Mouse (Mus musculus): Measurements from ENCODE around the gene Fto. TPM values are rescaled to one million over a fixed set of nuclear protein-coding genes. Genes with fewer than 3 reads are reported as not detected.
A peak's percentile ranks its signal among the peaks of the same experiment; 100 is the strongest.

Gene Fto
- total and polyA plus RNA-seq, 3 experiments = 8.4 to 43.2 (median 15.7) TPM

DNA sequence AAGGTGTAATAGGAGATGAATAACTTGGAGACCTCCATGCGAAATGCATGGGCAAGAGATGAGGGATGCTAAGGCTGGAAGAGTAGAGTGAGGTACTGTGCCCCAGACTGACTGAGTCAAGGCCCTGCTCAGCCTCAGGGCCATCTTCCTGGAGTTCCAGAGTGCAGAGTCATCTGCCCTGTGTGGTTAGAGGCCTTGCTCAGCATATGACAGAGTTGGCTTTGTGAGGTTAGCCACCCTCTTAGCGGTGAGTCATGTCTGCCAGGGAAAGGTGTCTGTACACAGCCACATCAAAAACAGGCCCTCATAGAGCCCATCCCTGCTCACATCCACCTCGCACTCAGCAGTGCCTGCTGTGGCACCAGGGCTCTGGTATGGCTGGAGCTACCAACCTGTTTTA is 232.2 kb downstream of the Fto start:
- Histone ChIP-seq H3K4me3 (replicated peaks in 1 of 3; ENCODE audit: low read depth in 2 of 3, low read length in 2 of 3, poor library complexity in 1 of 3) (no peak overlapping the region), H3K4me2 (ENCODE audit: insufficient read depth, low read depth, poor library complexity, severe bottlenecking) (no peak overlapping the region), H3K27ac (ENCODE audit: insufficient read depth, low read depth) (no peak overlapping the region), H3K79me2 (replicated peaks; ENCODE audit: control insufficient read depth, extremely low read depth, insufficient read depth, poor library complexity, severe bottlenecking) (no peaks in the 10 kb centered on the region), H3K9ac (ENCODE audit: insufficient read depth, low read depth) (no peak overlapping the region), H3K9me3 (replicated peaks; ENCODE audit: low read length) (no peaks in the 10 kb centered on the region), H3K4me1 (ENCODE audit: control insufficient read depth in 1 of 2, insufficient read depth in 2 of 2) (peaks cover 0 to 7% of the 10 kb centered on the region in 2 experiments; a peak in 2 of 4 replicates), H3K27me3 (replicated peaks) (no peaks in the 10 kb centered on the region), H3K36me3 (replicated peaks in 1 of 2; ENCODE audit: control insufficient read depth in 1 of 2, insufficient read depth in 1 of 2, low read length in 1 of 2) (peaks cover 0 to 24% of the 10 kb centered on the region in 2 experiments)
- dilution Hi-C loops (cut with MboI; ENCODE audit: extremely low pct_ligation_motif_present, extremely low pct_unique_long_range_greater_than_20kb, low sequenced_read_pairs) = no loop called here
- in situ Hi-C loops (cut with MboI; ENCODE audit: low pct_ligation_motif_present, low pct_unique_long_range_greater_than_20kb, low sequenced_read_pairs) = no loop called here
- TF ChIP-seq MXI1 (IDR thresholded peaks at IDR 0.05; ENCODE audit: low read depth, low read length) (no peak), RCOR1 (conservative IDR thresholded peaks at IDR 0.05; ENCODE audit: low read depth, low read length) (no peak), MAFK (IDR thresholded peaks at IDR 0.05; ENCODE audit: insufficient replicate concordance, low read length) (no peak), ZKSCAN1 (IDR thresholded peaks at IDR 0.05; ENCODE audit: borderline replicate concordance, low read depth, low read length) (no peak), HCFC1 (IDR thresholded peaks at IDR 0.05; ENCODE audit: low read depth, low read length) (no peak), CTCF (conservative IDR thresholded peaks at IDR 0.05 in 1 of 2, IDR thresholded peaks at IDR 0.05 in 1 of 2; ENCODE audit: low read depth in 2 of 2, low read length in 2 of 2) (no peak), SMC3 (IDR thresholded peaks at IDR 0.05; ENCODE audit: low read depth, low read length) (no peak), E2F4 (IDR thresholded peaks at IDR 0.05; ENCODE audit: insufficient replicate concordance, low read depth, low read length) (no peak), MYC (IDR thresholded peaks at IDR 0.05; ENCODE audit: low read depth, low read length) (no peak), ETS1 (conservative IDR thresholded peaks at IDR 0.05; ENCODE audit: low read depth, low read length) (no peak), USF2 (conservative IDR thresholded peaks at IDR 0.05; ENCODE audit: low read depth, low read length) (no peak), UBTF (IDR thresholded peaks at IDR 0.05; ENCODE audit: low read depth, low read length) (no peak), POLR2A (IDR thresholded peaks at IDR 0.05; ENCODE audit: low read depth, low read length) (no peak), JUND (conservative IDR thresholded peaks at IDR 0.05; ENCODE audit: low read depth, low read length) (no peak)
- DNase-seq (ENCODE audit: extremely low read depth) = peak; percentile 12

DNA sequence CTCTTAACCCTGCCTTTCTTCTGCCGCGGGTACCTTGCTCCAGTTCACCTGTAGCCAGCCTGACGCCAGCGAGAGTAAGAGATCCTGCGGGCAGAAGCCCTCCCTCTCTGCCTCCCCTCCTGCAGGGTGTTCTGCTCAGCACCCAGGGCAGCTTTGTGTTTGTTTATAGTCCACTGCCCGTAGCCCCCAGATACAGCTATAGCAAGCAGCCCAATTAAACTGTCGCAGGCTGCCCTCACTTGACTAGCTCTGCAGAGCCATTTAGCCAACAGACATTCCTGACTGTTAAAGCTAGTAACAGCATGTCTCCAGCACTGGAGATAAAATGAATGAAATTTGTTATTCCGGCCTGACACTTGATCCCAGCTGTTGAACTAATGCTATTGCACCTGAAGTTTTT is 233.3 kb downstream of the Fto start:
- in situ Hi-C loops (cut with MboI; ENCODE audit: low pct_ligation_motif_present, low pct_unique_long_range_greater_than_20kb, low sequenced_read_pairs) (no loop called here), dilution Hi-C loops (cut with MboI; ENCODE audit: extremely low pct_ligation_motif_present, extremely low pct_unique_long_range_greater_than_20kb, low sequenced_read_pairs) (no loop called here)
- no peaks in the 10 kb centered on the region for H3K79me2 ChIP-seq (replicated peaks; ENCODE audit: control insufficient read depth, extremely low read depth, insufficient read depth, poor library complexity, severe bottlenecking)

More for the DNA sequence above, 233.3 kb downstream of the Fto start:
- no peak for DNase-seq (ENCODE audit: extremely low read depth)
- Histone ChIP-seq H3K4me3 (replicated peaks in 1 of 3; ENCODE audit: low read depth in 2 of 3, low read length in 2 of 3, poor library complexity in 1 of 3) (no peak overlapping the region), H3K27ac (ENCODE audit: insufficient read depth, low read depth) (no peak overlapping the region), H3K9ac (ENCODE audit: insufficient read depth, low read depth) (no peak overlapping the region), H3K4me2 (ENCODE audit: insufficient read depth, low read depth, poor library complexity, severe bottlenecking) (no peak overlapping the region), H3K27me3 (replicated peaks) (no peaks in the 10 kb centered on the region), H3K9me3 (replicated peaks; ENCODE audit: low read length) (no peaks in the 10 kb centered on the region), H3K36me3 (replicated peaks in 1 of 2; ENCODE audit: control insufficient read depth in 1 of 2, insufficient read depth in 1 of 2, low read length in 1 of 2) (peaks cover 0 to 31% of the 10 kb centered on the region in 2 experiments), H3K4me1 (ENCODE audit: control insufficient read depth in 1 of 2, insufficient read depth in 2 of 2) (peaks cover 0 to 12% of the 10 kb centered on the region in 2 experiments; a peak in 2 of 4 replicates)
- no peak for TF ChIP-seq TCF12 (IDR thresholded peaks at IDR 0.05; ENCODE audit: low read depth, low read length)
- no peak for TF ChIP-seq E2F4 (IDR thresholded peaks at IDR 0.05; ENCODE audit: insufficient replicate concordance, low read depth, low read length)
- no peak for TF ChIP-seq JUN (IDR thresholded peaks at IDR 0.05; ENCODE audit: insufficient read depth, low read depth, low read length)
- no peak for TF ChIP-seq POLR2AphosphoS2 (IDR thresholded peaks at IDR 0.05; ENCODE audit: low read depth, low read length)
- TF ChIP-seq MEF2A (IDR thresholded peaks at IDR 0.05; ENCODE audit: borderline replicate concordance, low read depth, low read length) = no peak
- TF ChIP-seq BHLHE40 (IDR thresholded peaks at IDR 0.05; ENCODE audit: low read depth, low read length) = no peak
- no peak for TF ChIP-seq SMC3 (IDR thresholded peaks at IDR 0.05; ENCODE audit: low read depth, low read length)
- TF ChIP-seq ELF1 (IDR thresholded peaks at IDR 0.05; ENCODE audit: low read depth, low read length) = no peak
- no peak for TF ChIP-seq IRF4 (IDR thresholded peaks at IDR 0.05; ENCODE audit: low read depth, low read length)
- no peak for TF ChIP-seq ZKSCAN1 (IDR thresholded peaks at IDR 0.05; ENCODE audit: borderline replicate concordance, low read depth, low read length)
- TF ChIP-seq PAX5 (IDR thresholded peaks at IDR 0.05; ENCODE audit: low read length) = no peak
- TF ChIP-seq EP300 (IDR thresholded peaks at IDR 0.05; ENCODE audit: low read length) = no peak
- TF ChIP-seq MAX (IDR thresholded peaks at IDR 0.05; ENCODE audit: low read length) = no peak
- no peak for TF ChIP-seq CHD2 (IDR thresholded peaks at IDR 0.05; ENCODE audit: low read length)
- no peak for TF ChIP-seq RCOR1 (conservative IDR thresholded peaks at IDR 0.05; ENCODE audit: low read depth, low read length)
- TF ChIP-seq POLR2A (IDR thresholded peaks at IDR 0.05; ENCODE audit: low read depth, low read length) = no peak
- TF ChIP-seq MAFK (IDR thresholded peaks at IDR 0.05; ENCODE audit: insufficient replicate concordance, low read length) = no peak
- no peak for TF ChIP-seq MYC (IDR thresholded peaks at IDR 0.05; ENCODE audit: low read depth, low read length)

Data from CH12.LX (cell line).